Mouse (Mus musculus) lung, postnatal 0 days (tissue): ENCODE results near the gene Hic2.

Experiments
- CTCF ChIP-seq: IDR thresholded peaks from 2 replicates; pipeline ENCODE4 v1.5.1; 2016; ENCODE audit warnings: antibody characterized with exemption, mild to moderate bottlenecking
- EP300 ChIP-seq: IDR thresholded peaks from 2 replicates; pipeline ENCODE4 v1.6.1; 2016; ENCODE audit warnings: antibody characterized with exemption, mild to moderate bottlenecking, control low read depth

DNA sequence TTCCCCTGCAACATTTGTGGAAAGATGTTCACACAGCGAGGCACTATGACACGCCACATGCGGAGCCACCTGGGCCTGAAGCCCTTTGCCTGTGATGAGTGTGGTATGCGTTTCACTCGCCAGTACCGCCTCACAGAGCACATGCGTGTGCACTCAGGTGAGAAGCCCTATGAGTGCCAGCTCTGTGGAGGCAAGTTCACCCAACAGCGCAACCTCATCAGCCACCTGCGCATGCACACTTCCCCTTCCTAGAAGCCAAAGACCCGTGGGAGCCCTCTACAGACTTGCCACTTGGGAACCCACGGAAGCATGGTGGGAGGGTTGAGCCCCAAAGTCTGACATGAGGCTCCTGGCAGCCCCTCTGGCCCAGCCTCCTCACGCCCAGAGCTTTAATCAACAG is 25.5 kb downstream of the Hic2 start:
- no peak for TF ChIP-seq CTCF
- no peak for TF ChIP-seq EP300
